Mouse (Mus musculus) heart, postnatal 0 days (tissue): Measurements from ENCODE around the gene Tcp1. TPM values are rescaled to one million over a fixed set of nuclear protein-coding genes. Genes with fewer than 3 reads are reported as not detected.

Experiments
- ATAC-seq: fragments of 200-750 bp; cut with Nextera tagmentation; 2 replicates; pipeline ENCODE4 v1.8.0; 2017; ENCODE audit warnings: low read depth, moderate number of reproducible peaks, moderate library complexity; ENCODE audit not compliant: insufficient read depth
- DNase-seq: peaks from one replicate; pipeline ENCODE4 v3.0.0-alpha.2; 2016; ENCODE audit warnings: low spot score
- H3K27ac ChIP-seq: fragments of 300-500 bp; sonication (generic); 2 replicates; pipeline ENCODE4 v1.5.1; 2014; ENCODE audit warnings: low read depth, mild to moderate bottlenecking
- H3K27me3 ChIP-seq: fragments of 300-500 bp; sonication (generic); 2 replicates; pipeline ENCODE4 v1.6.1; 2014; ENCODE audit warnings: low read length, mixed read lengths; ENCODE audit not compliant: control insufficient read depth, insufficient read depth
- H3K36me3 ChIP-seq: fragments of 300-500 bp; sonication (generic); replicated peaks from 2 replicates; pipeline ENCODE4 v1.6.1; 2014; ENCODE audit warnings: low read length, mixed read lengths; ENCODE audit not compliant: control insufficient read depth, insufficient read depth
- H3K4me1 ChIP-seq: fragments of 300-500 bp; sonication (generic); 2 replicates; pipeline ENCODE4 v1.6.1; 2014; ENCODE audit warnings: antibody characterized with exemption; ENCODE audit not compliant: control insufficient read depth, insufficient read depth
- H3K4me2 ChIP-seq: fragments of 300-500 bp; sonication (generic); 2 replicates; pipeline ENCODE4 v1.6.1; 2014; ENCODE audit warnings: low read depth, mild to moderate bottlenecking, low read length, moderate library complexity
- H3K4me3 ChIP-seq: fragments of 300-500 bp; sonication (generic); 2 replicates; pipeline ENCODE4 v1.5.1; 2014; ENCODE audit warnings: low read depth, low read length
- H3K9ac ChIP-seq: fragments of 300-500 bp; sonication (generic); replicated peaks from 2 replicates; pipeline ENCODE4 v1.6.1; 2014; ENCODE audit warnings: low read depth, low read length, mixed read lengths
- H3K9me3 ChIP-seq: fragments of 300-500 bp; sonication (generic); replicated peaks from 2 replicates; pipeline ENCODE4 v1.6.1; 2016; ENCODE audit warnings: low read length; ENCODE audit not compliant: control insufficient read depth
- CTCF ChIP-seq: IDR thresholded peaks from 2 replicates; pipeline ENCODE4 v1.5.1; 2016; ENCODE audit warnings: antibody characterized with exemption, control low read depth, low read depth
- EP300 ChIP-seq: IDR thresholded peaks from 2 replicates; pipeline ENCODE4 v1.6.1; 2016; ENCODE audit warnings: antibody characterized with exemption, low read depth
- WGBS: fragments of 180-500 bp; shearing (Covaris S2); extraction: QIAGEN DNeasy Blood & Tissue Kit; methylation state at CpG from one replicate; pipeline ENCODE4 v1.1.7; 2014; 5-methylcytosine and 5-hydroxymethylcytosine counted together
- polyA plus RNA-seq: library from polyadenylated mRNA; unstranded; fragments of >200 nt; fragmentation: Nextera tagmentation; extraction: Ambion mirVana; gene quantifications from 2 replicates; pipeline ENCODE4 v1.2.1, GENCODE M21; 2015
- total RNA-seq: library from RNA; depleted of rRNA; stranded (reverse); fragments of >200 nt; gene quantifications from 2 replicates; pipeline ENCODE4 v1.2.3, GENCODE M21; 2014; ENCODE audit warnings: low replicate concordance; rRNA removed

Gene Tcp1
- total RNA-seq (330 and 467 TPM in 2 replicates), polyA plus RNA-seq (245 and 252 TPM in 2 replicates)

- H3K9me3 ChIP-seq, result no peaks in the 10 kb centered on the region
- peaks cover 49% of the 10 kb centered on the region for H3K36me3 ChIP-seq
- peak within 1 kb of the TSS; percentile 94 for H3K9ac ChIP-seq
- DNase-seq, result no peak
- H3K27me3 ChIP-seq, result no peaks in the 10 kb centered on the region
- no peak for ATAC-seq
- TF ChIP-seq EP300 (no peak), CTCF (no peak)
- H3K27ac ChIP-seq, result peak within 1 kb of the TSS; percentile 94
- peaks cover 7% of the 10 kb centered on the region for H3K4me1 ChIP-seq
- peak within 1 kb of the TSS; percentile 81 for H3K4me2 ChIP-seq
- peak within 1 kb of the TSS; percentile 82 for H3K4me3 ChIP-seq
- WGBS, result 0% methylated on average over 18 of the region's 18 CpGs
Observed at GRCm38 (mm10) chr17:12915488-12915880, at the start of gene Tcp1. Gene Tcp1, plus strand, starts transcription at chr17:12915701.

DNA sequence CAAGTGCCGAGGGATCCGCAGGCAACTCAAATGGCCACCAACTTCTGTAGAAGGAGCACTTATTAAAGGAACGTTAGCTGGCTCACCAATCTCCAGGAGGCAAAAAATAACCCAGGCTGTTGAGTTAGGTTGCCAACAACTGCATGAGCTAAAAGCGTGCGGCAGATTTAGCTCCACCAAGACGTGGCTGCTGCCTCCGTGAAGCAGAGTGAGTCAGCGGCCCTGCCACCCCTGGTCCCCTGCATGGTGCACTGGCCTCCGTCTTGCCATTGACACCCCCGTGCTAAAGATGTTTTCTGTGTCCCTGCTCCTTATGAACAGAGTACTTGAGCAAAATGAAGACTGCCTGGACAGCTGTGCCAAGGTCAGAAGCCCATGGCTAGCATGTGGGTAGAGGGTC is 48.6 kb upstream of the Tcp1 start:
- ATAC-seq, result 0 out of 2 replicates have a peak, but pooled peaks have one; percentile 53
- H3K4me3 ChIP-seq, result no peak overlapping the region
- TF ChIP-seq CTCF, result no peak
- TF ChIP-seq EP300, result no peak
- 38% methylated on average over 10 of the region's 10 CpGs for WGBS
- peak overlapping the region; percentile 32; the same call in 1 of the 2 replicates for H3K27ac ChIP-seq
- no peak overlapping the region for H3K4me2 ChIP-seq
- H3K9me3 ChIP-seq, result no peaks in the 10 kb centered on the region
- 0 out of 2 replicates have a peak, but pooled peaks cover 5% of the 10 kb centered on the region for H3K27me3 ChIP-seq
- H3K36me3 ChIP-seq, result no peaks in the 10 kb centered on the region
- DNase-seq, result peak; percentile 34
- H3K4me1 ChIP-seq, result peaks cover 4% of the 10 kb centered on the region
- H3K9ac ChIP-seq, result no peak overlapping the region

- DNase-seq (no peak), ATAC-seq (no peak)
- Histone ChIP-seq H3K27ac (peak within 1 kb of the TSS; percentile 32), H3K4me3 (no peak within 1 kb of the TSS), H3K4me2 (no peak within 1 kb of the TSS), H3K27me3 (0 out of 2 replicates have a peak, but pooled peaks cover 9% of the 10 kb centered on the region), H3K9ac (no peak within 1 kb of the TSS), H3K9me3 (no peaks in the 10 kb centered on the region), H3K36me3 (no peaks in the 10 kb centered on the region), H3K4me1 (peaks cover 4% of the 10 kb centered on the region)
- WGBS, result 44% methylated on average over 2 of the region's 2 CpGs
- TF ChIP-seq EP300, result no peak
- TF ChIP-seq CTCF, result no peak
Observed at GRCm38 (mm10) chr17:12868043-12868442, 47.5 kb upstream of the Tcp1 start, which contains the start of gene Mas1. Gene Mas1, minus strand, starts transcription at chr17:12868143.

DNA sequence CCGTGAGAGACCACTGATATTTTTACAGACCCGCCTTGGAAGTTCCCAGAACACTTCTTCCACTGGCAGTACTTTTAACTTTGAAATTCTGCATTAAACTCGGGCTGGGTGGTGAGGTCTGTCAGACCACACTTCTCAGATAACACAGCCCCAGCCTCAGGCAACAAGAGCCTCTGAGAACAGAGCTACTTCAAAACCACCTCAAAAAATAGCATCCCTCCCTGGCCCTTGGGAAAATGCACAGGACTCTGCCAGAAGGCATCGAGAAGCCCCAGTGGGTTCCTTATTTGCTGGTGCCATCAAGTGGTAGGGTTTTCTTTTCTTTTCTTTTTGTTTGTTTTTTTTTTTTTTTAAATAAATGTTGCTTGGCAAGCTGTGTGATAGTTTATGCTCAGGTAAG is 46.9 kb upstream of the Tcp1 start:
- ATAC-seq (no peak), DNase-seq (peak; percentile 27)
- 10% methylated on average over 4 of the region's 4 CpGs for WGBS
- TF ChIP-seq CTCF, result no peak
- Histone ChIP-seq H3K27me3 (0 out of 2 replicates have a peak, but pooled peaks cover 9% of the 10 kb centered on the region), H3K4me3 (no peak overlapping the region), H3K4me1 (peaks cover 4% of the 10 kb centered on the region), H3K36me3 (no peaks in the 10 kb centered on the region), H3K9me3 (no peaks in the 10 kb centered on the region), H3K4me2 (no peak overlapping the region), H3K27ac (no peak overlapping the region), H3K9ac (no peak overlapping the region)

DNA sequence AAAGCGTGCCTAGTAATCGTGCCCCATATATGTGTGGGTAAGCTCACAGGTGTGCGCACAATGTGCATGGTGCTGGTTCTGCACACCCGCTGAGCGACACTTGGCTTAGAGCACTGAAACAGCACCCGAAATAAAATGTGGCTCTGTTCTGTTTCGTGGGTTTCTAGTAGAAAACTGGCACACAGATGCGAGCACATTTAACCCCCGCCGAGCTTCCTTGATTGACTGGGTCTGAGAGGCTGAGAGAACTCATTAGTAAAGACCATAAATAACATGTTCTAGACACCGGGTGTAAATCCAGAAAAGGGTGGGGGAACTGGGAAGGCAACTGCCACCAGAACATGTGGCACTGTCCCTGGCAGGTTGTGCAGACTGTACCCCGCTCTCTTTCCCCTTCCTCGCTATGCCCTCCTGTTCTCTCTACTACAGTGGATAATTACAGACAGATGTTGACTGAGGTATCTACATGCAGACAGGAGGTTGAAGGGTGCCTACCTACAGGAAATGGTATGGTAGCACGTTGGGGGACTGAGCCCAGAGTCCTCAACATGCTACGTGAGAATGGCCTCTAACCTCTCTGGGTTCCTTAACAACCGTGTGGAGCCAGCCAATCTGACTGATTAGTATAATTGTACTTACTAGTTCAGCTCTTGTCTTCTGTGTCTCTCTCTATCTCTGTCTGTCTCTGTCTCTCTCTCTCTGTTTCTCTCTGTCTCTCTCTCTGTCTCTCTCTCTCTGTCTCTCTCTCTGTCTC is 43.0 kb upstream of the Tcp1 start:
- no peaks in the 10 kb centered on the region for H3K9me3 ChIP-seq
- H3K36me3 ChIP-seq, result no peaks in the 10 kb centered on the region
- no peak for TF ChIP-seq EP300
- no peak for TF ChIP-seq CTCF
- H3K9ac ChIP-seq, result no peak overlapping the region
- 74% methylated on average over 16 of the region's 16 CpGs for WGBS
- ATAC-seq, result no peak
- H3K4me2 ChIP-seq, result no peak overlapping the region
- 0 out of 2 replicates have a peak, but pooled peaks cover 9% of the 10 kb centered on the region for H3K27me3 ChIP-seq
- H3K4me1 ChIP-seq, result no peaks in the 10 kb centered on the region
- H3K4me3 ChIP-seq, result no peak overlapping the region
- no peak for DNase-seq
- no peak overlapping the region for H3K27ac ChIP-seq
